Mouse (Mus musculus) forelimb bud, embryonic 11.5 days (tissue): ENCODE data around the gene Igfbp6.
"Not testable (repeated sequence)": the region's sequence is repeated elsewhere in the genome, so short reads cannot be mapped to it uniquely, and the experiment has no call there.

ENCODE experiments used
- DNase-seq: peaks from one replicate; pipeline ENCODE4 v3.0.0-alpha.2; 2012; ENCODE audit warnings: low read depth, low spot score

Igfbp6 gene

GRCm38 (mm10) chr15:102136129-102136758, 7.9 kb upstream of the Igfbp6 start, which contains the start of gene Spryd3:
TSS of gene Spryd3 (minus strand) at chr15:102136234.
- DNase-seq = peak; percentile 92

- no peak for DNase-seq
Measured at GRCm38 (mm10) chr15:102141120-102141519, 3.0 kb upstream of the Igfbp6 start.

- no peak for DNase-seq
Measured at GRCm38 (mm10) chr15:102142914-102143912, 949 bp upstream of the Igfbp6 start.

- no peak for DNase-seq
Measured at GRCm38 (mm10) chr15:102144726-102145125, 564 bp downstream of the Igfbp6 start.

GRCm38 (mm10) chr15:102145330-102145729, 1.2 kb downstream of the Igfbp6 start:
- no peak for DNase-seq

GRCm38 (mm10) chr15:102146089-102146488, 1.9 kb downstream of the Igfbp6 start:
- DNase-seq = no peak

GRCm38 (mm10) chr15:102146882-102147281, 2.7 kb downstream of the Igfbp6 start:
- DNase-seq = peak; percentile 50

- no peak for DNase-seq
Measured at GRCm38 (mm10) chr15:102147674-102148402, 3.7 kb downstream of the Igfbp6 start.

GRCm38 (mm10) chr15:102149561-102149960, 5.4 kb downstream of the Igfbp6 start:
- no peak for DNase-seq

GRCm38 (mm10) chr15:102150301-102151135, 6.4 kb downstream of the Igfbp6 start, which contains the start of gene Soat2:
TSS of gene Soat2 (plus strand) at chr15:102150526.
- no peak for DNase-seq

GRCm38 (mm10) chr15:102152646-102153045, 8.5 kb downstream of the Igfbp6 start:
- DNase-seq = peak; percentile 35

- not testable (repeated sequence) for DNase-seq
Measured at GRCm38 (mm10) chr15:102155006-102155405, 10.8 kb downstream of the Igfbp6 start.

- no peak for DNase-seq
Measured at GRCm38 (mm10) chr15:102156836-102157235, 12.7 kb downstream of the Igfbp6 start.

GRCm38 (mm10) chr15:102160415-102161060, 16.4 kb downstream of the Igfbp6 start:
- DNase-seq = no peak

GRCm38 (mm10) chr15:102163900-102164693, 19.9 kb downstream of the Igfbp6 start:
- no peak for DNase-seq

- DNase-seq = no peak
Measured at GRCm38 (mm10) chr15:102165468-102166100, 21.4 kb downstream of the Igfbp6 start.

GRCm38 (mm10) chr15:102167620-102168021, 23.5 kb downstream of the Igfbp6 start:
- DNase-seq = peak; percentile 41

- DNase-seq = no peak
Measured at GRCm38 (mm10) chr15:102169064-102169463, 24.9 kb downstream of the Igfbp6 start.

GRCm38 (mm10) chr15:102173581-102173980, 29.4 kb downstream of the Igfbp6 start:
- no peak for DNase-seq
